Mouse (Mus musculus): ENCODE results near the gene Prss8.

DNA sequence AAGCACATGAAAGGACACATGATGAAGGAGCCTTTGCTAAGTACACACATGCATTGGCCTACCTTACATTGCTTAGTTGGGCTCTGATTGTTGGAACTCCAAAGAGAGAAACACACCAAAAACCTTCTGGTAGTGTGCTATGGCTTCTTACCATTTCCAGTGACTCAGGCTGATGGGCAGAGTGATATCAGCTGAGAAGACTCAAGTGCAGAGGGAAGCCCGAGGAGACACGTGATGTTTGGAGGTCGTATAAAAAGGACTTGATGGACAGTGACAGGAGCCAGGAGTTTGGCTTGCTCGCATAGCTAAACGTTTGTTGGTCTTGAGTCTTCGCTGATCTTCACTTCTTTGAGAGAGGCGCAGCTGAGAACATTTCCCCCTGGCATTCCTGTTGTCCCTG, 32.4 kb downstream of the Prss8 start:
- TF ChIP-seq POLR2A (IDR thresholded peaks at IDR 0.05; ENCODE audit: low read depth, low read length) (no peak), CTCF (IDR thresholded peaks at IDR 0.05; ENCODE audit: borderline replicate concordance, insufficient read depth, low read length) (no peak)

Measured in embryonic fibroblast, embryonic 13.5 days (primary cell).